Mouse (Mus musculus): ENCODE data around the gene Lhx6. TPM values are rescaled to one million over a fixed set of nuclear protein-coding genes. Genes with fewer than 3 reads are reported as not detected.

Gene Lhx6
- polyA plus RNA-seq, 2 experiments: 0.22 TPM

DNA sequence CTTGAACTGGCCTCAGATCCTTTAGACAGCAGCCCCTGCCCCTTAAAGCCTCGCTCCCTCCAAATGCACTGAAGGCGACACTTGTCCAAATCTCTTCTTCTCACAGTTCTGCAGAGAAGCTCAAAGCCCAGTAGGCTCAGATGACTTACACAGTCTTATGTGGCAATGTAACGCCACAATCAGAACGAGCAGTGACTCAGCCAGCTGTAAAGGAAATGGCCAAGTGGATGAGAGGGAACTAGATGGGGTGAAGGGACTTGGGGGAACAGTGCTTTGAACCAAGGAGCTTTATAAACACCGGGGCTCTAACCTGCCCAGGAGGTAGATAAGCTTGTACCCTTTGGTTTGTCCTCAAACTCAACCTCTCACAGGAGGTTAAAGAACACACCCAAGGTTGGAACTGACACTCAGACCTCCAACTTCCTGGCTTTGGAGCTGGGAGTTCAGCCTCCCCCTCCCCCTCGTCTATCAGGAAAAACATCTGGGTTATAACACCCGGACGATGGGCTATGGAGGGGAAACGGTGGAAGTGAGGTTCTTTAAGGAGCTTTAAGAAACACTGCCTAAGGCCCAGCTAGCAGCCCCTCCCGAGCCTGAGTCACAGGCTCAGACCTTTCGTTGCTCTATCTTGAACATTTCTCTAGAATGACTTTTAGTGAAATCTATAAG is 69.7 kb downstream of the Lhx6 start:
- H3K9me3 ChIP-seq (ENCODE audit: control insufficient read depth, low read length): no peaks in the 10 kb centered on the region
- no peak overlapping the region for H3K4me3 ChIP-seq (ENCODE audit: insufficient read depth in 1 of 2, low read depth in 2 of 2, low read length in 2 of 2)
- WGBS (ENCODE audit: insufficient replicate concordance): 20% methylated on average over 11 of the region's 11 CpGs
- H3K4me1 ChIP-seq (replicated peaks; ENCODE audit: control insufficient read depth in 2 of 2, insufficient read depth in 2 of 2, low read length in 1 of 2): no peaks in the 10 kb centered on the region
- no peak for TF ChIP-seq CTCF (IDR thresholded peaks at IDR 0.05; ENCODE audit: low read depth)
- TF ChIP-seq EP300 (IDR thresholded peaks at IDR 0.05; ENCODE audit: low read depth): no peak
- H3K27ac ChIP-seq: no peak overlapping the region
- H3K9ac ChIP-seq (replicated peaks): no peak overlapping the region
- ATAC-seq (ENCODE audit: insufficient read depth) (no peak), DNase-seq (ENCODE audit: low read depth in 3 of 3, low spot score in 3 of 3) (no peak)
- H3K4me2 ChIP-seq (ENCODE audit: low read depth): no peak overlapping the region
- peaks cover 6% of the 10 kb centered on the region for H3K36me3 ChIP-seq (replicated peaks; ENCODE audit: control insufficient read depth, insufficient read depth, low read depth)
- no peaks in the 10 kb centered on the region for H3K27me3 ChIP-seq (ENCODE audit: control insufficient read depth, insufficient read depth, low read length)

DNA sequence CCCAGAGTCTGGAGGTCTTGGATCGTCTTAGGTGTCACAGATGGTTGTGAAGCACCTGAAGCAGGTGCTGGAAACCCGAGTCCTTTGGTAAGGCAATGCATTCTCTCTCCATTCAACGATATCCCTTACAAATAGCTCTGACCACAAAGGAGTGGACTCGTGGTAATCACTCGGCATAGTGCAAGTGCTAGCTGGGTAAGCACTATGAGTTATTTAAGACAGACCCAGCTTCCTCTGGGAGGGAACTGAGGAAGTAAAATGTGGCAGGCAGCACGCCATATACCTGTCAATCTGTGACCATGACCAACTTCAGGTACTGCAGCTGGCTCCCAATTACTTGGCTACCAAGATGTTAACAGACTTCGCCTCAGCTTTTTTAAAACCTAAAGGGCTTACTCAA is 70.3 kb downstream of the Lhx6 start:
- 47% methylated on average over 7 of the region's 7 CpGs for WGBS (ENCODE audit: insufficient replicate concordance)
- H3K36me3 ChIP-seq (replicated peaks; ENCODE audit: control insufficient read depth, insufficient read depth, low read depth): peaks cover 6% of the 10 kb centered on the region
- no peak for DNase-seq (ENCODE audit: low read depth in 3 of 3, low spot score in 3 of 3)
- TF ChIP-seq EP300 (IDR thresholded peaks at IDR 0.05; ENCODE audit: low read depth): no peak
- TF ChIP-seq CTCF (IDR thresholded peaks at IDR 0.05; ENCODE audit: low read depth): no peak
- H3K27me3 ChIP-seq (ENCODE audit: control insufficient read depth, insufficient read depth, low read length): no peaks in the 10 kb centered on the region
- H3K9ac ChIP-seq (replicated peaks): no peak overlapping the region
- no peak overlapping the region for H3K4me2 ChIP-seq (ENCODE audit: low read depth)
- ATAC-seq (ENCODE audit: insufficient read depth): no peak
- no peak overlapping the region for H3K27ac ChIP-seq
- H3K4me3 ChIP-seq (ENCODE audit: insufficient read depth in 1 of 2, low read depth in 2 of 2, low read length in 2 of 2): no peak overlapping the region
- no peaks in the 10 kb centered on the region for H3K4me1 ChIP-seq (replicated peaks; ENCODE audit: control insufficient read depth in 2 of 2, insufficient read depth in 2 of 2, low read length in 1 of 2)
- no peaks in the 10 kb centered on the region for H3K9me3 ChIP-seq (ENCODE audit: control insufficient read depth, low read length)

DNA sequence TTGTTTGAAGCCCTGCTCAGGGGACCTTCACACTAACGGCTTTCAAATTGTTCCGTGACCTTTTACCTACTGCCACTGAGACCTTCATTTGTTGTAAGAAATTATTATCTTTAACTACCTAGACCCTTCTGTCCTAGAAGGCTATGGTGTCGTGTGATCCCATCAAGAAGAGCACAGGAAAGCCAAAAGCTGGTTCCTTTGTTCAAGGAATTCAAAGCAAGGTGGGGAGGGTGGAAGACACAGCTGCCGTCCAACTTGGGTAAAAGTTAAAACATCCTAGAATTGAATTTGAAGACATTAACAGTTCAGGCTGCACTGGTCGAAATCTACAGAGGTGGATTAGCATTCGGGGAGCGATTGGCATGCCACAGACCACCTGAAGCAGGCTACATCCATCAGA is 71.2 kb downstream of the Lhx6 start:
- H3K4me1 ChIP-seq (replicated peaks; ENCODE audit: control insufficient read depth in 2 of 2, insufficient read depth in 2 of 2, low read length in 1 of 2): no peaks in the 10 kb centered on the region
- H3K27me3 ChIP-seq (ENCODE audit: control insufficient read depth, insufficient read depth, low read length): no peaks in the 10 kb centered on the region
- H3K9ac ChIP-seq (replicated peaks): no peak overlapping the region
- H3K4me2 ChIP-seq (ENCODE audit: low read depth): no peak overlapping the region
- no peak overlapping the region for H3K27ac ChIP-seq
- no peak for ATAC-seq (ENCODE audit: insufficient read depth)
- DNase-seq (ENCODE audit: low read depth in 3 of 3, low spot score in 3 of 3): no peak
- H3K36me3 ChIP-seq (replicated peaks; ENCODE audit: control insufficient read depth, insufficient read depth, low read depth): peaks cover 6% of the 10 kb centered on the region
- 59% methylated on average over 7 of the region's 7 CpGs for WGBS (ENCODE audit: insufficient replicate concordance)
- TF ChIP-seq EP300 (IDR thresholded peaks at IDR 0.05; ENCODE audit: low read depth): no peak
- no peak for TF ChIP-seq CTCF (IDR thresholded peaks at IDR 0.05; ENCODE audit: low read depth)
- no peak overlapping the region for H3K4me3 ChIP-seq (ENCODE audit: insufficient read depth in 1 of 2, low read depth in 2 of 2, low read length in 2 of 2)
- no peaks in the 10 kb centered on the region for H3K9me3 ChIP-seq (ENCODE audit: control insufficient read depth, low read length)

DNA sequence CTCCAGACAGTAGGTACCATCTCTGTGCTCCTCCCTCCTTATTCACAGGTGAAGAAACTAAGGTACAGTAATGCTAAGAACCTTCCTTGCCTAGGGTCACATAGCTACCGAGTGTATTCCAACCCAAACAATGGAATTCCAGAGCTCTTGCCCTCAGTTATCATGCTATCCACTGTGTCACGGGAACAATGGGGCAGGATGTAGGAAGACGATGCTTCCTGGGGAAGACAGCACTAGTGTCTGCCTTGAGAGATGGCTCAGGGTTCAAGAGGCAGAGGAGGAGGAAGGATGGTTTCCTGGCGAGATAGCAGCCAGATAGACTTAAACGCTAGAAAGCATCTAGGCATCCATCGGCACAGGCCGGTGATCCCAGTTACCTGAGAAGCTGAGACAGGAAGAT is 72.3 kb downstream of the Lhx6 start:
- no peak for DNase-seq (ENCODE audit: low read depth in 3 of 3, low spot score in 3 of 3)
- Histone ChIP-seq H3K4me3 (ENCODE audit: insufficient read depth in 1 of 2, low read depth in 2 of 2, low read length in 2 of 2) (no peak overlapping the region), H3K27me3 (ENCODE audit: control insufficient read depth, insufficient read depth, low read length) (no peaks in the 10 kb centered on the region), H3K4me1 (replicated peaks; ENCODE audit: control insufficient read depth in 2 of 2, insufficient read depth in 2 of 2, low read length in 1 of 2) (no peaks in the 10 kb centered on the region), H3K9me3 (ENCODE audit: control insufficient read depth, low read length) (no peaks in the 10 kb centered on the region), H3K36me3 (replicated peaks; ENCODE audit: control insufficient read depth, insufficient read depth, low read depth) (peaks cover 4% of the 10 kb centered on the region), H3K27ac (no peak overlapping the region), H3K4me2 (ENCODE audit: low read depth) (no peak overlapping the region), H3K9ac (replicated peaks) (no peak overlapping the region)
- 30% methylated on average over 7 of the region's 7 CpGs for WGBS (ENCODE audit: insufficient replicate concordance)
- TF ChIP-seq CTCF (IDR thresholded peaks at IDR 0.05; ENCODE audit: low read depth) (no peak), EP300 (IDR thresholded peaks at IDR 0.05; ENCODE audit: low read depth) (no peak)
- ATAC-seq (ENCODE audit: insufficient read depth): no peak

Other genes starting within 250 kb of the Lhx6 start
- gene Ttll11, start 125.5 kb downstream of the Lhx6 start, polyA plus RNA-seq (2012; rRNA removed): 0.83 and 1.5 TPM in 2 replicates
- gene Ttll11, start 125.5 kb downstream of the Lhx6 start, polyA plus RNA-seq (2014; fragmentation: Nextera tagmentation; extraction: Ambion mirVana): 0.42 and 0.72 TPM in 2 replicates
- gene Ndufa8, start 56.0 kb downstream of the Lhx6 start, polyA plus RNA-seq (2012; rRNA removed): 45.4 and 56.1 TPM in 2 replicates
- 127 and 128 TPM in 2 replicates for gene Ndufa8, start 56.0 kb downstream of the Lhx6 start, polyA plus RNA-seq (2014; fragmentation: Nextera tagmentation; extraction: Ambion mirVana)
- not detected in 2 replicates for gene Morn5, start 56.0 kb downstream of the Lhx6 start, polyA plus RNA-seq (2012; rRNA removed)
- not detected in 2 replicates for gene Morn5, start 56.0 kb downstream of the Lhx6 start, polyA plus RNA-seq (2014; fragmentation: Nextera tagmentation; extraction: Ambion mirVana)
- gene Mrrf, start 31.0 kb upstream of the Lhx6 start, polyA plus RNA-seq (2012; rRNA removed): 5.3 and 9.1 TPM in 2 replicates
- gene Mrrf, start 31.0 kb upstream of the Lhx6 start, polyA plus RNA-seq (2014; fragmentation: Nextera tagmentation; extraction: Ambion mirVana): 17.8 and 25.8 TPM in 2 replicates
- gene Rbm18, start 31.4 kb upstream of the Lhx6 start, polyA plus RNA-seq (2012; rRNA removed): 7.8 and 10.2 TPM in 2 replicates
- gene Rbm18, start 31.4 kb upstream of the Lhx6 start, polyA plus RNA-seq (2014; fragmentation: Nextera tagmentation; extraction: Ambion mirVana): 20.6 and 22.8 TPM in 2 replicates
- 8.6 and 9.9 TPM in 2 replicates for gene Ptgs1, start 125.0 kb upstream of the Lhx6 start, polyA plus RNA-seq (2012; rRNA removed)
- 15.8 and 16.4 TPM in 2 replicates for gene Ptgs1, start 125.0 kb upstream of the Lhx6 start, polyA plus RNA-seq (2014; fragmentation: Nextera tagmentation; extraction: Ambion mirVana)

Measured in liver, embryonic 14.5 days (tissue).